Mouse (Mus musculus) MEL-GATA-1-ER (cell line): Measurements from ENCODE around the gene Cln3.
A peak's percentile ranks its signal among the peaks of the same experiment; 100 is the strongest.

ENCODE experiments used
- DNase-seq: peaks from one replicate; pipeline ENCODE4 v3.0.0-alpha.2; 2012; ENCODE audit warnings: low read depth; ENCODE audit errors: extremely low read depth

The Cln3 gene

GRCm38 (mm10) chr7:126585717-126586116 lies at the start of gene Cln3:
Cln3 (minus strand) TSS chr7:126585817.
- DNase-seq = no peak

DNA sequence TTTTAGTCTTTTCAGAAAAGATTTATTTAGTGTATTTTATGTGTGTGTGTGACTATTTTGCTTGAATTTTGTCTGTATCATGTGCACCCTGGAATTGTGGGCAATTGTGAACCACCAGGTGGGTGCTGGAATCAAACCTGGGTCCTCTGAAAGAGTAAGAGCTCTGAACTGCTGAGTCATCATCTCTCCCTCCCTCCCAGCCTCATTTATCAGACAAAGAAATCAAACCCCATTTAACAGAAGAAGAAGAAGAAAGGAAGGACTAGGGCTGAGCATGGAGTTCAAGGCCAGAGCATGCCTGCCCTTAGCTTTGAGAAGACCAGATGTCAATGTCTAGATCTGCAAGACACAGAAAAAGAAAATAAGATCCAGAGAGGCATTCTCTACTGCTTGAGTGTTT lies 49.8 kb upstream of the Cln3 start:
- DNase-seq = no peak

DNA sequence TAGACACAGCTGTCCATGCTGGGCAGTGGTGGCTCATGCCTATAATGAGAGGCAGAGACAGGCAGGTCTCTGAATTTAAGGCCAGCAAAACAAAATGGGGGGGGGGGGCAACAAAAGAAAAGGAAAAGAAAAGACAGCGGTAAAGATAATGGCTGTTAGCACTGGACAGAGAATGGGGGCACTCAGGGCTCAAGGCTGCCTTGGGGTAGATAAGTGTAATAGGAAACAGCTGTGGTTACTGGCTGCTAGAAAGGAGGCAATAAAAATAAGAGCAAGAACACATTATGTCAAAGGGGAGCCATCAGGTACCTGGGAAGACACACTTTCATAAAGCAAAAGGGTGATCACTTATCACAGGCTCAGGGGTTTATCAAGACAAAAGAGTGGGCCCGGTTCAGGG lies 46.9 kb upstream of the Cln3 start:
- no peak for DNase-seq

DNA sequence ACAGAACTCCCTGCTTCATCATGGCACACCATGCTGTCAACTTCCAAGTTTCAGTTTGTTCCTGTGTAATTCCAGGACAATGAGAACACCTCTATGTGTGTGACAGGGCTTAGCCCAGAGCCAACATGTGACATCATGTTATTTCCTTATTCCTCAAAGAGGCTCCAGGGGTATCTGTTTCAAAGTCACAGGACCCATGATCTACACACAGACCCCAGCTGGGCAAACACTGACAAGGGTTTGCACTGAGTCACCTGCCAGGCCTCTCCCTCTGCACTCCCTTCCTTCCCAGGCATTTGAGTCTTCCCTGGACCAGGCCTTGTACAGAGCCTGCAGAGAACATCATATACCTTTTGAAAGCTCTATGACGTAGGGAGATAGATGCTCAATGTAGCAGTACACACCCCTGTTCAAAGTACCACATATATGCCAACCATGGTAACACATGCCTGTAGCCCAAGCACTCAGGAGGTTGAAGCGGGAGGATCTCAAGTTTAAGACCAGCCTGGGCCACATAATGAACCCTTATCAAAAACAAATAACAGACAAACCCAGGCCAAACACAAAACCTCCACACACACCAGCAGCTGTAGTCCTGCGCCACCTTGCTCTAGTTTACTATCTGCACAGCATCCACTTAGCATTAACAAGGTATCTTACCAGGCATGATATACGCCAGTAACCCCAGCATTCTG lies 45.4 kb upstream of the Cln3 start, which contains the start of gene Nupr1:
Gene Nupr1 (minus strand): TSS at position 38 of the 695 bp plus-strand sequence.
- DNase-seq = no peak

GRCm38 (mm10) chr7:126629915-126630314 lies 44.3 kb upstream of the Cln3 start:
- DNase-seq = no peak

DNA sequence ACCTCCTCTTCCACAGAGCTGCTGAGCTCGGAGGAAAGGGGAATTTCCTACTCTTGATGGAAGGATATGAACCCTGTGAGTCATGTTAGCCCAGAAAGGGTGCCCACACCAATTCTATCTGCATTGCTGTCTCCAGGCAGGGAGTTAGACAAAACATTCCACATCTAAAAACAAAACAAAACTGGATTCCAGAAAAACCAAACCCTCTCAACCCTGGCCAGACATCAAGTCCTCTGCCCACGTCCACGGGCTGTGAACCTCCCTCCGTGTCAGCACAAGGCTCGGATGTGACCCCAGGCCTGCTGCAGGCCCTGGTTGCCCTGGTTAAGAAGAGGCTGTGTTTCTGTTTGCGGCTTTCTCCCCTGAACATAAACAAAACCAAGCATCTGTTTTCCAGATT lies 42.5 kb upstream of the Cln3 start:
- DNase-seq = no peak

- DNase-seq = no peak
Measured at GRCm38 (mm10) chr7:126625807-126626600, 40.4 kb upstream of the Cln3 start.

DNA sequence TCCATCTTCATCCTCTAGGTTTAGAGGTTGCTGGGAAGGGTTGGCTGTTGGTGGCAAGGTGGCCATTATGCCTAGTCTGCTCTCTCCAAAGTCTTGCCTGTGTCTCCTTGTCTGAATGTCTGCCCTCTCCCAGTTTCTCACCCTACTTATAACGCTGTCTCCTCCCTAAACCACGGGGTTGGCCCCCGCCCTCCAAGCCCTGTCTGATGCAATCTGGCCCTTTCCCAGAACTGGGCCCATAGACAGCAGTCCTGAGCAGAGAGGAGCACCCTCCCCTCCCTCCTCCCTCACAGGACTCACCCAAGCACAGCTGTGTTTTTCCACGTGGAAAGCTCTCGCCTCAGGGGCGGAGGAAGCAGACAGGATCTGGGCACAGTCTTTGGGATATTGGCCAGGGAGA lies 39.8 kb upstream of the Cln3 start:
- peak; percentile 71 for DNase-seq

- no peak for DNase-seq
Measured at GRCm38 (mm10) chr7:126624774-126625173, 39.2 kb upstream of the Cln3 start.

GRCm38 (mm10) chr7:126623381-126623780 lies 37.8 kb upstream of the Cln3 start:
- peak; percentile 50 for DNase-seq

GRCm38 (mm10) chr7:126621452-126622359 lies 36.1 kb upstream of the Cln3 start:
- DNase-seq = peak; percentile 89

DNA sequence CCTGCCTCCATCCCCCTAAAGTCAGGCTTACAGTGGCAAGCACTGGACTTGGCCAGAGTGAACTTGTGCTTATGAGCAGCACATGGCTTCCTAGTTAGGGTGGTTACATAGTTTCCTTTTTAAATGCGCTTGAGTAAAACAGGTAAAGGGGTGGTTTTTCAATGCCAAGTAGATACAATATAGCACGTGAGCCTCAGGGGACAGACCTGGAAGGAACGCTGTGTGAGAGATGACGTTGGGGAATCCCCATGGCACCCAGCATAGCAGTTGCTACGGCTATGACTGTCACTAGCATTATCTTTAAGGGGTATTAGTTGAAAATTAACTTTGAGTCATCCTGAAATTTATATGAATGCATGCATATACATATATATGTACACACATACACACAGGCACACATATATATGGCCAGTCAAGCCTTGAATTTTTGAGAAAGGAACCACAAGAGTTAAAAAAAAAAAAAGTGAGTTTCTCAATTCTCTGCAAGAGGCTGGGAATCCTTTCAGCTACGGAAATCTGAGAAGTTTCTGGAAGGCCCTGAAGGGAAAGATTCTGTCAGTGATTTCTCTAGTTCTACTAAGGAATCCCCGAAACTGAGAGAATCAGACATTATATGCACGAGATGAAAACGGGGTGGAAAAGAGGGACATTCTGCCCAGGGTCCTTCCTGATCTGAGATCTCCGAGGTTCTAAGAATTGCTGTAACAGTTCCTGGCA lies 34.1 kb upstream of the Cln3 start:
- DNase-seq = no peak

GRCm38 (mm10) chr7:126616707-126617106 lies 31.1 kb upstream of the Cln3 start:
- DNase-seq = no peak

DNA sequence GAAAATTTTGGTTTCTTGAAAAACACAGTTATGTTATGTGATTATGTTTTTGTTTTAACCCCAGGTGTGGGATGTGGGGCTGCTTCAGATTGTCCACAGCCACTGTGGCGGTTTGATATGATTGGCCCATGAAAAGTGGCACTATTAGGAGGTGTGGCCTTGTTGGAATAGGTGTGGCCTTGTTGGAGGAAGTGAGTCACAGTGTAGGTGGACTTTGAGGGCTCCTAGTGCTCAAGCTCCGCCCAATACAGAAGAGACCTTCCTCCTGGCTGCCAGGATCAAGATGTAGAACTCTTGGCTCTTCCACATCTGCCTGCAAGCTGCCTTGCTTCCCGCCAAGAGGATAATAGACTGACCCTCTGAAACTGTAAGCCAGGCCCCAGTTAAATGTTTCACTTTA lies 27.1 kb upstream of the Cln3 start:
- DNase-seq = no peak

DNA sequence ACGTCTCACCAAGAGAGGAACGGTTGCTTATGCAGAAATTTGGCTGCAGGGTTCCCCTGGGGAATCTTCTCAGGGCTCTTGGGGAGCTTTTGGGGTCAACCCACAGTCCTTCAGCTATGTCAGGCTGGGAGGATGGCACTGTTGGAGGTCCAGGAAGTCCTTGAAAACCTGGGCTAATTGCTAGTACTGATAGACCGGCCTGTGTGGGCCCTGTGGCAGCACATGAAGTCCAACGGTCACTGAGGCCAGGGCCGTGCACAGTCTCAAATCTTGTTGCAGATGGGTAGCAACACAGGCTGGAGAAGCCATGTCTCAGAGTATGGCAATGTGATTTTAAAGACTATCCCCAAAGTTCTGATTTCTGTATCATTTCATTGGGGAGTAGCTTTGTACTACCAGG lies 22.2 kb upstream of the Cln3 start:
- DNase-seq = no peak

DNA sequence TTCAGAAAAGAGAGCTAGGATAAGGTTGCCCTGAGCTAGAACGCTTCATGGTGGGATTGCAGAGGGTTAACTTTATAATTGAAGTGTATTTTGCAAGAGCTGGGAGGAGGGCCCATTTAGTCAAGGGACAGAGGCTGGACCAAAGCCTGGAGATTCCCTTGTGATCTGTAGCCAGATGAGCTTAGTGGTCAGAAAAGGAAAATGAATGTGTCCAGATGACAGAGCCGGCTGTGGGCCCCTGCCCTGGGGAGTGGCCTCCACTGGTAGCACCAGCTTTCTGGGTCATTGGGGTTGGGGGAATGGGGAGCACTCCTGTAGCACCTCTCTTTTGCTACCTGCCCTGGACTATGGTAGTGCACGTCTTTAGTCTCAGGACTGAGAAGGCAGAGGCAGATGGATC lies 21.4 kb upstream of the Cln3 start:
- no peak for DNase-seq

DNA sequence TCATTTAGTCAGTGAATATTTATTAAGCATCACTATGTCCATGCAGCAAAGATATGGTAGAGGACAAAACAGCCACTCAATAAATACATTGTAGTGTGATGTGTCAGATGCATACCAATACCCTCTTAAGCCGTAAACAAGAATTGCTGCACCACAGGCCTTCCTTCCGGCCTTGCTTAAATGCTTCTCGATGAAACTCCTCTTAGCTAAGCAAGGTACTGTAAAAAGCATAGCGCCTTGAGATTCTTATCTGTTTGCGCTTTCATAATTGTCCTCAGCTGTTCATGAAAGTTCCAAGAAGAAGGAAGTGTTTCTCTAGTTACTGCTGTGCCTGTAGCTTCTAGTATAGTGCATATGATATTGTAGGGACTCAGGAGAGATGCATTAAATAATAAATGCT lies 21.0 kb upstream of the Cln3 start:
- DNase-seq = no peak

- DNase-seq = no peak
Measured at GRCm38 (mm10) chr7:126602650-126603049, 17.0 kb upstream of the Cln3 start.

DNA sequence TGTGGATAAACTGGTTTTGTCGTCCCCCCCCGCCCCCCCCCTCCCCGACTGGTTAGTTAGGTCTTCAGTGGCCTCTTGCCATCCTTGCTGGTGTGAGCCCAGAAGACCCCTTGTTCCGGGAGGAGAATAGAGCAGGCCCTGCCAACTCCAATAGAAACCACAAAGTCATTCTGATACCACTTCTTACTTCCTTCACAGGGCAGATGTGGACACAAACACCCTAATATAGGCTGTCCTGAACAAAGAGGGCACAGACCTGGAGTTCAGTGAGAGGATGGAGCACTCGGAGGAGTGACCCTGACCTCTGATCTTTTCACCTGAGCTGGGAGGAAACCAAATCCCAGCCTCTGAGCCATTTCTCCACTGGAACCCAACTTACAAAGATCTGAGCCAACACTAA lies 16.3 kb upstream of the Cln3 start:
- DNase-seq = no peak

DNA sequence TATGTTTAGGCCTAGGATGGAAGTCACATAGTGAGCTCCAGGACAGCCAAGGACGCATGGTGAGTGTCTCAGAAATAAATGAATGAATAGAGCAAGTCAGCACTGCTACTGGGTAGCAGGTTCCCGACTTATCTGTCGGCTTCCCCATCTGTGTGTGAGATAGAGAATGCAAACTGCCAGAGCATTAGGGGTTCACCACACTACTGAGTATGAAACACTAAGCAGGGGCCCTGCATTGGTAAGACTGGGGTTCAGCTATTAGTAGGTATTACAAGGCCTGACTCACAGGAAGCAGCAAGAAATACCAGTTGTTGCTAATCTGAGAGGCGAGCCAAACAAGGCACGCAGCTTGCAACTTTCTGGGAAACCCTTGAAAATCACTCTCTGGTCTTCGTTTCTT lies 13.3 kb upstream of the Cln3 start:
- no peak for DNase-seq

GRCm38 (mm10) chr7:126596414-126596813 lies 10.8 kb upstream of the Cln3 start:
- no peak for DNase-seq
